Mouse (Mus musculus) limb, embryonic 11.5 days (tissue): ENCODE results near the gene Tpbpa. TPM values are rescaled to one million over a fixed set of nuclear protein-coding genes. Genes with fewer than 3 reads are reported as not detected.
"Not testable (repeated sequence)": the region's sequence is repeated elsewhere in the genome, so short reads cannot be mapped to it uniquely, and the experiment has no call there.

Source experiments
- ATAC-seq: fragments of 200-750 bp; cut with Nextera tagmentation; 2 replicates; pipeline ENCODE4 v1.8.0; 2017; ENCODE audit warnings: low read depth; ENCODE audit not compliant: insufficient number of reproducible peaks, low FRiP score, low TSS enrichment
- DNase-seq: peaks from one replicate; pipeline ENCODE4 v3.0.0-alpha.2; 2015; ENCODE audit warnings: low spot score
- H3K27ac ChIP-seq: fragments of 300-500 bp; sonication (generic); replicated peaks from 2 replicates; pipeline ENCODE4 v1.5.1; 2014; ENCODE audit warnings: low read depth, mild to moderate bottlenecking, low read length
- H3K27me3 ChIP-seq: fragments of 300-500 bp; sonication (generic); 2 replicates; pipeline ENCODE4 v1.6.1; 2014; ENCODE audit warnings: mild to moderate bottlenecking, low read length, mixed read lengths; ENCODE audit not compliant: control insufficient read depth, insufficient read depth
- H3K36me3 ChIP-seq: fragments of 300-500 bp; sonication (generic); 2 replicates; pipeline ENCODE4 v1.6.1; 2014; ENCODE audit warnings: mild to moderate bottlenecking, low read length, moderate library complexity, mixed read lengths; ENCODE audit not compliant: control insufficient read depth, insufficient read depth
- H3K4me1 ChIP-seq: fragments of 300-500 bp; sonication (generic); 2 replicates; pipeline ENCODE4 v1.6.1; 2014; ENCODE audit warnings: low read length, mixed read lengths; ENCODE audit not compliant: control insufficient read depth, insufficient read depth
- H3K4me2 ChIP-seq: fragments of 300-500 bp; sonication (generic); 2 replicates; pipeline ENCODE4 v1.6.1; 2014; ENCODE audit warnings: low read depth, mild to moderate bottlenecking, moderate library complexity; ENCODE audit not compliant: severe bottlenecking
- H3K4me3 ChIP-seq: fragments of 300-500 bp; sonication (generic); 2 replicates; pipeline ENCODE4 v1.5.1; 2014; ENCODE audit warnings: low read depth, low read length
- H3K9ac ChIP-seq: fragments of 300-500 bp; sonication (generic); 2 replicates; pipeline ENCODE4 v1.6.1; 2014; ENCODE audit warnings: mild to moderate bottlenecking, low read length
- H3K9me3 ChIP-seq: fragments of 300-500 bp; sonication (generic); 2 replicates; pipeline ENCODE4 v1.6.1; 2016; ENCODE audit warnings: low read length; ENCODE audit not compliant: control insufficient read depth
- WGBS: fragments of 180-500 bp; shearing (Covaris S2); extraction: QIAGEN DNeasy Blood & Tissue Kit; methylation state at CpG from one replicate; pipeline ENCODE4 v1.1.7; 2014; 5-methylcytosine and 5-hydroxymethylcytosine counted together
- polyA plus RNA-seq: library from polyadenylated mRNA; unstranded; fragments of >200 nt; fragmentation: Nextera tagmentation; extraction: Ambion mirVana; gene quantifications from 2 replicates; pipeline ENCODE4 v1.2.1, GENCODE M21; 2014

The Tpbpa gene
- not detected in 2 replicates for polyA plus RNA-seq

DNA sequence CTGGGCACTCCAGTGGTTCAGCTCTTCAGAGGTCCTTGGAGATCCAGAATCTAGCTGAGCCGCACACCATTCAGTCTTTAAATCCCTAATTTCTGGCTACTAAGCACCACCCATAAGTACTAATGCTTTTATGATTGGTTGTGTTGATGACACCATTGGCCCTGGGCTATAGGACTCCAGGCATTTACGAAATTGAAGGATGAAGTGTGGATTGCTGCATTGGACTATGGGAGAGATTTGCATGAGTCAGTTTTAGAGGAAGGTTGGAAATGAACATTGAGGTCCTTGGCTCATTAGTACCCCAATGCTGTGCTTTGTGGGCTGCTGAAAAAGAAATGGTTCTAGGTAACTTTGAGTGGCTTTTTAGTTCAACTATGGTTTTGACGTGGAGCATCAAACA is at the start of gene Tpbpa:
Gene Tpbpa, minus strand, starts transcription at position 101 of the 400 bp plus-strand sequence.
- not testable (repeated sequence) for ATAC-seq, DNase-seq, H3K4me2 ChIP-seq, H3K9ac ChIP-seq, H3K4me3 ChIP-seq, H3K36me3 ChIP-seq, H3K27me3 ChIP-seq, H3K9me3 ChIP-seq, H3K27ac ChIP-seq, H3K4me1 ChIP-seq
- WGBS = 82% methylated on average over 3 of the region's 3 CpGs

DNA sequence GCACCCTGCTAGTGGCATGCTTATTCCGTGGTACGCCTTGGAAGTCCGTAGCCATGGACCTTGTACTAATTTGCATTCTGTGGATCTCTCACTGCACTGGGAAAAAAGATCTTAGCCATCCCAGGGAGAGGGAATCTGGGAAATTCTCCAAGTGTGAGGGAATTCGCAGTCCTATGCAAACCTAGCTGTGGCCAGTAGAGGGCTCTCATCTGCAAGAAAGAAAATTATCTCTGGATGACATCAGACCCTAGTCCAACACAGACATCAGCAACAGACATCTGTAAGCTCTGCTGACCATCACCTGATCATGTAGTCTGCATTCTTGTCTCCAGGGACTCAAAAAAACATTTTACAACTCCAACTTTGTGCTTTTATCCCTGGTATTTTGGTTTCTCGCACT is 45.1 kb upstream of the Tpbpa start:
- H3K27me3 ChIP-seq, H3K36me3 ChIP-seq, DNase-seq, H3K9me3 ChIP-seq, H3K9ac ChIP-seq, H3K4me1 ChIP-seq, H3K27ac ChIP-seq, H3K4me2 ChIP-seq, H3K4me3 ChIP-seq, ATAC-seq: not testable (repeated sequence)
- 76% methylated on average over 5 of the region's 5 CpGs for WGBS

DNA sequence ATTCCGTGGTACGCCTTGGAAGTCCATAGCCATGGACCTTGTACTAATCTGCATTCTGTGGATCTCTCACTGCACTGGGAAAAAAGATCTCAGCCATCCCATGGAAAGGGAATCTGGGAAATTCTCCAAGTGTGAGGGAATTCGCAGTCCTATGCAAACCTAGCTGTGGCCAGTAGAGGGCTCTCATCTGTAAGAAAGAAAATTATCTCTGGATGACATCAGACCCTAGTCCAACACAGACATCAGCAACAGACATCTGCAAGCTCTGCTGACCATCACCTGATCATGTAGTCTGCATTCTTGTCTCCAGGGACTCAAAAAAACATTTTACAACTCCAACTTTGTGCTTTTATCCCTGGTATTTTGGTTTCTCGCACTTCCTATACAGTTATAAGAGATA is 30.5 kb upstream of the Tpbpa start:
- H3K4me3 ChIP-seq, H3K9ac ChIP-seq, H3K27me3 ChIP-seq, H3K4me2 ChIP-seq, DNase-seq, H3K4me1 ChIP-seq, ATAC-seq, H3K9me3 ChIP-seq, H3K27ac ChIP-seq, H3K36me3 ChIP-seq: not testable (repeated sequence)
- 61% methylated on average over 4 of the region's 4 CpGs for WGBS

DNA sequence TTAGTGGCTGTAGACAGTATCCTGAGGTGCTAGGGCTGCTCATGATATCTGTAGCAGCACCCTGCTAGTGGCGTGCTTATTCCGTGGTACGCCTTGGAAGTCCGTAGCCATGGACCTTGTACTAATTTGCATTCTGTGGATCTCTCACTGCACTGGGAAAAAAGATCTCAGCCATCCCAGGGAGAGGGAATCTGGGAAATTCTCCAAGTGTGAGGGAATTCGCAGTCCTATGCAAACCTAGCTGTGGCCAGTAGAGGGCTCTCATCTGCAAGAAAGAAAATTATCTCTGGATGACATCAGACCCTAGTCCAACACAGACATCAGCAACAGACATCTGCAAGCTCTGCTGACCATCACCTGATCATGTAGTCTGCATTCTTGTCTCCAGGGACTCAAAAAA is 22.2 kb upstream of the Tpbpa start:
- not testable (repeated sequence) for H3K27ac ChIP-seq, H3K4me2 ChIP-seq, DNase-seq, H3K9ac ChIP-seq, H3K4me3 ChIP-seq, H3K4me1 ChIP-seq, ATAC-seq, H3K36me3 ChIP-seq, H3K27me3 ChIP-seq, H3K9me3 ChIP-seq
- WGBS = 31% methylated on average over 4 of the region's 5 CpGs

DNA sequence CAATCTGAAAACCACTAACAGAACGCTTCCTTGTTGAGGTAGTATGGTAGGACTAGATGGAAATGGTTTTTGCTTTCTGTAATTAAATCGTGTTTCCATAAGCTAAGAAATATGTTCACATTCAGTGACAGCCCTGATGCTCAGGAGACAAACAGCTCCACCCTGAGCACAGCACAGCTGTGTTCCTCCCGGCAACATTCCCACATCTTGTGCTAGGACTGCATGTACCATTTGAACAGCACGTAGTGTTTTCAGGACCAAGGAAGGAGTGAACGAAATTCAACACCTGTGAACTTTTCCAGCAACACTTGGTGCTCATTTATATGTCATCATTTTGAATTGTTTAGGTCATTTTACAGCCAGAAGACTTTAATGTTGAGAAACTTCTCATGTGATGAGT is 19.9 kb upstream of the Tpbpa start:
- 67% methylated on average over 5 of the region's 5 CpGs for WGBS
- H3K27ac ChIP-seq = no peak overlapping the region
- H3K4me2 ChIP-seq = no peak overlapping the region
- no peaks in the 10 kb centered on the region for H3K4me1 ChIP-seq
- DNase-seq (no peak), ATAC-seq (no peak)
- no peak overlapping the region for H3K4me3 ChIP-seq
- H3K36me3 ChIP-seq = no peaks in the 10 kb centered on the region
- no peaks in the 10 kb centered on the region for H3K27me3 ChIP-seq
- no peak overlapping the region for H3K9ac ChIP-seq
- no peaks in the 10 kb centered on the region; the same call in 1 of the 2 replicates for H3K9me3 ChIP-seq

DNA sequence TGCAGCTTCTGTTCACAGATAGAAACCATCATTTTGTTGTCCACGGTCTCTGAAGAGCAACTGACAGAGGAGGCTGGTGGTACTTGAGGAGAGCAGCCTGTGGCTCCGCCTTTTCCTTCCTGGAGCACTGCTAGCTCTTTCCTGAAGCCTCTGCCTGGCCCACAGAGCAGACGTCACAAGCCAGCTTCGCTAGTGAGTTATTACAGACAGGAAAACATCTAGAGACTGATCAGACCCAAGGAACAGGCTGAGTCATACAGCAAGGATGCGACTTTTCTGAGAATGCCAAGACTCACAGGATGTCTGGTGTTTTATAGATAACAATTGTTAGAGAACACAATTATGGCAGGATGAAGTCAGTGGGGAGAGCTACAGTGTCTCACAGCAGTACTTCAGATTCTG is 5.3 kb downstream of the Tpbpa start, which contains the start of the genes Gm49391 and Ctla2a:
Gene Gm49391, minus strand, starts transcription at position 72 of the 402 bp plus-strand sequence.
Gene Ctla2a, minus strand, starts transcription at position 126 of the 402 bp plus-strand sequence.
- Histone ChIP-seq H3K27me3 (no peaks in the 10 kb centered on the region), H3K9ac (no peak within 1 kb of the TSS), H3K36me3 (no peaks in the 10 kb centered on the region), H3K4me2 (no peak within 1 kb of the TSS), H3K4me1 (no peaks in the 10 kb centered on the region), H3K4me3 (no peak within 1 kb of the TSS), H3K9me3 (no peaks in the 10 kb centered on the region), H3K27ac (no peak within 1 kb of the TSS)
- ATAC-seq (no peak), DNase-seq (no peak)
- 69% methylated on average over 5 of the region's 5 CpGs for WGBS

DNA sequence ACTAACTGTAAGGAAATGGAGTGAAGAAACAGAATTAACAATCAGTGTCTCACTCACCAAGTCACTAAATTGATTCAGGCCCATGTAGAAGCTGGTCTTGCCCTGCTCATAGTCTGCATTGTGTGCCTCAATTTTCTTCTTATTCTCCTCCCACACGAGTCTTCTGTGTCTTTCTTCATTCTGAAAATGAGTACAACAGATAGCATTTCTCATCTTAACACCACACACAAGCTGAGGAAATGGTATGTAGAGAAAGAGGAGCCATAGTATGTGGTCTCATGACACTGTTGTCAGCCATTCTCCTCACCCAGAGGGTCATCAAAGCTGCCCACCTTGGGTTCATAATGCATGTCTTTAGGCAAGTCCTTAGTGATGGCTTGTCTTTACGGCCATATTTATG is 6.3 kb downstream of the Tpbpa start, which contains the start of gene Gm49393:
Gene Gm49393, minus strand, starts transcription at position 101 of the 400 bp plus-strand sequence.
- not testable (repeated sequence) for H3K27me3 ChIP-seq, DNase-seq, H3K36me3 ChIP-seq, H3K9ac ChIP-seq, H3K4me3 ChIP-seq, H3K4me1 ChIP-seq, H3K9me3 ChIP-seq, ATAC-seq, H3K27ac ChIP-seq, H3K4me2 ChIP-seq
- 74% methylated on average over 2 of the region's 2 CpGs for WGBS

DNA sequence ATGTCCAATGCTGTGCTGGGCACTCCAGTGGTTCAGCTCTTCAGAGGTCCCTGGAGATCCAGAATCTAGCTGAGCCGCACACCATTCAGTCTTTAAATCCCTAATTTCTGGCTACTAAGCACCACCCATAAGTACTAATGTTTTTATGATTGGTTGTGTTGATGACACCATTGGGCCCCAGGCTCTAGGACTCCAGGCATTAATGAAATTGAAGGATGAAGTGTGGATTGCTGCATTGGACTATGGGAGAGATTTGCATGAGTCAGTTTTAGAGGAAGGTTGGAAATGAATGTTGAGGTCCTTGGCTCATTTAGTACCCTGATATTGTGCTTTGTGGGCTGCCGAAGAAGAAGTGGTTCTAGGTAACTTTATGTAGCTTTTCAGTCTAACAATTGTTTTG is 37.0 kb downstream of the Tpbpa start, which contains the start of gene Tpbpb:
Gene Tpbpb, minus strand, starts transcription at position 101 of the 400 bp plus-strand sequence.
- not testable (repeated sequence) for H3K36me3 ChIP-seq, ATAC-seq, H3K9me3 ChIP-seq, H3K27ac ChIP-seq, H3K9ac ChIP-seq, H3K4me3 ChIP-seq, H3K27me3 ChIP-seq, DNase-seq, H3K4me2 ChIP-seq, H3K4me1 ChIP-seq
- 87% methylated on average over 2 of the region's 2 CpGs for WGBS

DNA sequence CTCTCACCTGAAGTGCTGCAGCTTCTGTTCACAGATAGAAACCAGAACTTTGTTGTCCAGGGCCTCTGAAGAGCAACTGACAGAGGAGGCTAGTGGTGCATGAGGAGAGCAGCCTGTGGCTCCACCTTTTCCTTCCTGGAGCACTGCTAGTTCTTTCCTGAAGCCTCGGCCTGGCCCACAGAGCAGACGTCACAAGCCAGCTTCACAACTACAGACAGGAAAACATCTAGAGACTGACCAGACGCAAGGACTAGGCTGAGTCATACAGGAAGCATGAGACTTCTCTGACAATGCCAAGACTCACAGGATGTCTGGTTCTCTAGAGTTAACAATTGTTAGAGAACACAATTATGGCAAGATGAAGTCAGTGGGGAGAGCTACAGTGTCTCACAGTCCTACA is 44.5 kb downstream of the Tpbpa start, which contains the start of gene Ctla2b:
Gene Ctla2b, minus strand, starts transcription at position 120 of the 400 bp plus-strand sequence.
- no peak within 1 kb of the TSS for H3K4me2 ChIP-seq
- no peak for DNase-seq
- H3K9ac ChIP-seq = no peak within 1 kb of the TSS
- H3K27me3 ChIP-seq = no peaks in the 10 kb centered on the region
- no peaks in the 10 kb centered on the region for H3K9me3 ChIP-seq
- 79% methylated on average over 3 of the region's 3 CpGs for WGBS
- H3K27ac ChIP-seq = no peak within 1 kb of the TSS
- no peak for ATAC-seq
- no peak within 1 kb of the TSS for H3K4me3 ChIP-seq
- H3K36me3 ChIP-seq = no peaks in the 10 kb centered on the region
- no peaks in the 10 kb centered on the region for H3K4me1 ChIP-seq
